ENCODE assay signal across 8 mouse cellular contexts in genomic region chr3:32365546-32366245, GRCm38 (mm10). TPM values are rescaled to one million over a fixed set of nuclear protein-coding genes. Genes with fewer than 3 reads are reported as not detected.
A peak's percentile ranks its signal among the peaks of the same experiment; 100 is the strongest.
DNase-seq lines count a peak whose midpoint lies in the region; ATAC-seq and TF ChIP-seq lines count a peak whose summit lies in the region.

Gene Zmat3, minus strand, starts transcription at chr3:32366014.

- DNase-seq in forebrain, embryonic 14.5 days (ENCODE audit: low spot score): peak; percentile 88
- peak; percentile 87 to 90 for DNase-seq in heart, postnatal 14 days
- peak; percentile 66 to 83 for DNase-seq in layer of hippocampus, adult 18-20 months (ENCODE audit: low spot score in 2 of 2)
- peak; percentile 88 to 89 for DNase-seq in lung, adult 18-20 months

- H3K36me3 ChIP-seq in E14TG2a.4 (ENCODE audit: insufficient read depth, low read length): peaks cover 19% of the 10 kb centered on the region
- no peaks in the 10 kb centered on the region for H3K36me3 ChIP-seq in forebrain, embryonic 14.5 days (ENCODE audit: control insufficient read depth, insufficient read depth, low read length)
- H3K36me3 ChIP-seq in neural tube, embryonic 14.5 days (ENCODE audit: control insufficient read depth, insufficient read depth, low read length): no peaks in the 10 kb centered on the region
- no peaks in the 10 kb centered on the region for H3K36me3 ChIP-seq in testis, adult 2 months (ENCODE audit: control insufficient read depth, insufficient read depth, low read length)

- H3K4me3 ChIP-seq in E14TG2a.4 (replicated peaks; ENCODE audit: low read length): peak within 1 kb of the TSS; percentile 94
- peak within 1 kb of the TSS; percentile 90 for H3K4me3 ChIP-seq in forebrain, embryonic 14.5 days (ENCODE audit: low read depth, low read length)
- peak within 1 kb of the TSS; percentile 91 for H3K4me3 ChIP-seq in neural tube, embryonic 14.5 days (ENCODE audit: low read depth, low read length)
- H3K4me3 ChIP-seq in testis, adult 2 months (ENCODE audit: control insufficient read depth, low read depth, low read length): peak within 1 kb of the TSS; percentile 95

- no peak for TF ChIP-seq CTCF in E14TG2a.4 (conservative IDR thresholded peaks at IDR 0.05; ENCODE audit: low read length)
- TF ChIP-seq CTCF in testis, adult 2 months (IDR thresholded peaks at IDR 0.05; ENCODE audit: control insufficient read depth, insufficient read depth, insufficient replicate concordance, low read depth, low read length): no peak

- H3K4me2 ChIP-seq in forebrain, embryonic 14.5 days (ENCODE audit: low read length): peak within 1 kb of the TSS; percentile 75
- H3K4me2 ChIP-seq in neural tube, embryonic 14.5 days (ENCODE audit: low read depth, low read length): peak within 1 kb of the TSS; percentile 83

- peak within 1 kb of the TSS; percentile 79 for H3K27ac ChIP-seq in forebrain, embryonic 14.5 days (ENCODE audit: low read depth, low read length)
- H3K27ac ChIP-seq in neural tube, embryonic 14.5 days (ENCODE audit: low read depth, low read length): peak within 1 kb of the TSS; percentile 92
- H3K27ac ChIP-seq in testis, adult 2 months (ENCODE audit: control insufficient read depth, insufficient read depth, low read depth, low read length): peak within 1 kb of the TSS; percentile 41

- no peak for TF ChIP-seq POLR2A in testis, adult 2 months (IDR thresholded peaks at IDR 0.05; ENCODE audit: control insufficient read depth, low read depth, low read length)

- H3K9me3 ChIP-seq in E14TG2a.4 (ENCODE audit: low read length): no peaks in the 10 kb centered on the region
- no peaks in the 10 kb centered on the region for H3K9me3 ChIP-seq in forebrain, embryonic 14.5 days (replicated peaks; ENCODE audit: control insufficient read depth, low read length)
- no peaks in the 10 kb centered on the region for H3K9me3 ChIP-seq in neural tube, embryonic 14.5 days (ENCODE audit: control insufficient read depth, low read length)

- H3K4me1 ChIP-seq in E14TG2a.4 (replicated peaks; ENCODE audit: low read depth, low read length): peaks cover 58% of the 10 kb centered on the region
- peaks cover 11% of the 10 kb centered on the region for H3K4me1 ChIP-seq in forebrain, embryonic 14.5 days (ENCODE audit: control insufficient read depth, insufficient read depth, low read length)
- H3K4me1 ChIP-seq in neural tube, embryonic 14.5 days (ENCODE audit: control insufficient read depth, insufficient read depth, low read length): peaks cover 14% of the 10 kb centered on the region
- peaks cover 18% of the 10 kb centered on the region for H3K4me1 ChIP-seq in testis, adult 2 months (ENCODE audit: control insufficient read depth, insufficient read depth, low read length)

- intact Hi-C loops in heart, postnatal 14 days (cut with DNase I): loop anchor here (1.0 kb wide), 1 partner anchor 31 kb away; no protein-coding TSS in a partner anchor

- 5% methylated on average over 27 of the region's 48 CpGs for WGBS in forebrain, embryonic 14.5 days
- WGBS in neural tube, embryonic 14.5 days: 4% methylated on average over 28 of the region's 48 CpGs

- H3K27me3 ChIP-seq in E14TG2a.4 (ENCODE audit: insufficient read depth, low read length): peaks cover 22% of the 10 kb centered on the region
- H3K27me3 ChIP-seq in forebrain, embryonic 14.5 days (replicated peaks; ENCODE audit: control insufficient read depth, insufficient read depth, low read length): no peaks in the 10 kb centered on the region
- H3K27me3 ChIP-seq in neural tube, embryonic 14.5 days (ENCODE audit: control insufficient read depth, insufficient read depth, low read length): no peaks in the 10 kb centered on the region
- no peaks in the 10 kb centered on the region for H3K27me3 ChIP-seq in testis, adult 2 months (ENCODE audit: control insufficient read depth, insufficient read depth, low read length)

- peak; percentile 70 for ATAC-seq in cerebellum, adult (ENCODE audit: insufficient number of reproducible peaks, low FRiP score, low TSS enrichment)
- ATAC-seq in forebrain, embryonic 14.5 days: peak; percentile 91
- ATAC-seq in neural tube, embryonic 14.5 days (ENCODE audit: low read depth): peak; percentile 90

- peak within 1 kb of the TSS; percentile 90 for H3K9ac ChIP-seq in forebrain, embryonic 14.5 days (ENCODE audit: low read length)
- peak within 1 kb of the TSS; percentile 87 for H3K9ac ChIP-seq in neural tube, embryonic 14.5 days (replicated peaks; ENCODE audit: low read depth, low read length)

RNA-seq across cellular contexts. Expression of gene Zmat3, which starts in this region (rescaled TPM):
- polyA plus RNA-seq in forebrain, embryonic 14.5 days (2014; fragmentation: Nextera tagmentation; extraction: Ambion mirVana): 6.8 and 7.2 TPM in 2 replicates
- 1 to 10 TPM; 8.4 to 9.7 TPM for total RNA-seq in heart, postnatal 14 days (2021)
- total RNA-seq in layer of hippocampus, adult 18-20 months (2021): 10 to 100 TPM; 59.5 to 59.8 TPM
- 11.2 TPM in 2 replicates for polyA plus RNA-seq in neural tube, embryonic 14.5 days (2014; fragmentation: Nextera tagmentation; extraction: Ambion mirVana)
- 38.2 and 40.1 TPM in 2 replicates for polyA plus RNA-seq in testis, adult 2 months (2012; rRNA removed)

Comparison
In these comparisons a context has a peak if more than half of its experiments do, and no peak if none do; other contexts are left out.
1. Peak in every context shown above with its lines: DNase-seq, ATAC-seq, H3K4me3 ChIP-seq and H3K27ac ChIP-seq.
2. RNA of gene Zmat3 (total RNA-seq): 59.5 to 59.8 TPM in layer of hippocampus, adult 18-20 months; 8.4 to 9.7 TPM in heart, postnatal 14 days; every median in the first group is over 4 times any median in the second.
3. H3K27ac ChIP-seq: peak in every context shown above with its lines; median percentile 92 in neural tube, embryonic 14.5 days; 79 in forebrain, embryonic 14.5 days; 41 in testis, adult 2 months.